Mouse (Mus musculus): ENCODE measurements around the gene Plcb3. TPM values are rescaled to one million over a fixed set of nuclear protein-coding genes. Genes with fewer than 3 reads are reported as not detected.

Plcb3 gene
- polyA plus RNA-seq, 1 experiment from 2014 or later = 13.0 TPM

DNA sequence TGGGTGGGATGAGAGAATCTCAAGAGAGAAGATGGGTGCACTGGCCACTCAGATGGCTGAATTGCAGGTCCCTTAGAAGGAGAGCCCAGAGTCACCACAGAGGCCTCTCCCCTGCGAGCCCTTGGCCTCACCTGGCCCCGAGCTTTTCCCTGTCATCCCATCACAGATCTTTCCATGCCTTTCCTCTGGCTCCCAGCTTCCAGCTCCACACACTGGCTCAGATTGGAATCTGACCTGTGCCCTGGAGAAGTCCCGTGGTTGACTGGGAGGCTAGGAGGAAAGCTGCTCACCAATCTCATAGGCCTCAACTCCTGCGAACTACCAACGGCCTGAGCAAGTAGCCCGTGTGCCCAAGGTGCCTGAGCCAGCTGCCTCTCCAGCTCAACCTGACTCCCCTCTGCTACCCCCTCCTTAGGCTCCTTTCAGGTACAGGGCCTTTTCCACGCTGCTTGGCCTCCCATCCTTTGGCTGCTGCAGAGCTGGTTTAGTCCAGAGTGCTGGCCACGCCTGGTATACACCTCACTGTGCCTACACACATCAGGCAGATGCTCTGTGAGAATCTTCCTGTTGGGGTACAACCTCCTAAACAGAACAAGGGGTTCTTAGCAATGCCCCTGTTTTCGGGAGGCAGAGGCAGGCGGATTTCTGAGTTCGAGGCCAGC lies 70.6 kb downstream of the Plcb3 start:
- ATAC-seq (ENCODE audit: low FRiP score) (no peak), DNase-seq (ENCODE audit: low spot score, missing footprints) (no peak)
- H3K27me3 ChIP-seq (ENCODE audit: control insufficient read depth, insufficient read depth, low read length) = no peaks in the 10 kb centered on the region
- H3K9ac ChIP-seq (ENCODE audit: low read length) = no peak overlapping the region
- no peaks in the 10 kb centered on the region for H3K9me3 ChIP-seq (ENCODE audit: control insufficient read depth, low read length)
- H3K4me1 ChIP-seq (ENCODE audit: control insufficient read depth, insufficient read depth, low read length) = peaks cover 13% of the 10 kb centered on the region
- no peak overlapping the region for H3K27ac ChIP-seq (ENCODE audit: low read depth, low read length)
- WGBS = 95% methylated on average over 11 of the region's 11 CpGs
- no peak overlapping the region for H3K4me3 ChIP-seq (ENCODE audit: low read depth, low read length)
- no peak overlapping the region for H3K4me2 ChIP-seq
- peaks cover 10% of the 10 kb centered on the region for H3K36me3 ChIP-seq (ENCODE audit: control insufficient read depth, insufficient read depth, low read length)

DNA sequence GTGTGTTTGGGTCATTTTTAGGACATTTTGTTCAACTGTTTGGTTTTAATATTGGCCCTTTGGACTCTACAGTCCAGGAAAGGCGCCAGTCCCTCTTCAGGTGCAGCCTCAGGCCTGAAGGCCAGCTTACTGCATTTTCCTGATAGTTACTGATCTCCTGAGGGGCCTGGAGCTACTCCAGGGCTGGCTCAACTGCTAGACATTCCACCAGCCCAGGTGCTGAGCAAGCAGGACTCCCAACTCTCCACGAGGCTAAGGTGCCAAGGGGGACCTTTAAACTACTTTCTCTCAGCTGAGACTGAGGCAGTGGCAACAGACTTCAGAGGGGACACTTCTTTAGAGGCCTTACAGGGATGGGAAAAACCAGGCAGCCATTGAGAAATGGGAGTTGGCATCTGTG lies 71.4 kb downstream of the Plcb3 start:
- Histone ChIP-seq H3K27ac (ENCODE audit: low read depth, low read length) (no peak overlapping the region), H3K4me1 (ENCODE audit: control insufficient read depth, insufficient read depth, low read length) (peaks cover 13% of the 10 kb centered on the region), H3K4me2 (no peak overlapping the region), H3K4me3 (ENCODE audit: low read depth, low read length) (no peak overlapping the region), H3K27me3 (ENCODE audit: control insufficient read depth, insufficient read depth, low read length) (no peaks in the 10 kb centered on the region), H3K36me3 (ENCODE audit: control insufficient read depth, insufficient read depth, low read length) (peaks cover 10% of the 10 kb centered on the region), H3K9ac (ENCODE audit: low read length) (no peak overlapping the region), H3K9me3 (ENCODE audit: control insufficient read depth, low read length) (no peaks in the 10 kb centered on the region)
- ATAC-seq (ENCODE audit: low FRiP score) (no peak), DNase-seq (ENCODE audit: low spot score, missing footprints) (no peak)
- WGBS = 76% methylated on average over 2 of the region's 2 CpGs

DNA sequence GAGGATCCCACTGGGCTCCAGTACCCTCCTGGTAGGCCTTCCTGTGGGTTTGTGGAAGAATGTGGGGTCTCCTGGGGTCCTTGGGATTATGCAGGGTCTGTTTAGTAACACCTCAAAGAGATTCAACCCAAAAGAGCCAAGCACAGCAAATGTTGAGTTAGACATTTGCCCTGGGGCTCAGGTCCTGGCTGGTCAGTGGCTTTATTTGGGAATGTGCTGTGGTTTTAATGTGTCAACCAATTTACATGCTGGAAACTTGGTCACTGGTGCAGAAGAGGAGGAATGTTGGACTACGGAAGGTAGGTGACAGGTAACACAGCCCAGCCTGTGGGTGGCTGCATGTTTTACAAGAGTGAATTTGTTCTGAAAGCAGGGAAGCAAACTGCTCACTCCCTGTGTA lies 73.2 kb downstream of the Plcb3 start:
- Histone ChIP-seq H3K9ac (ENCODE audit: low read length) (no peak overlapping the region), H3K4me2 (no peak overlapping the region), H3K36me3 (ENCODE audit: control insufficient read depth, insufficient read depth, low read length) (peaks cover 10% of the 10 kb centered on the region), H3K27ac (ENCODE audit: low read depth, low read length) (no peak overlapping the region), H3K27me3 (ENCODE audit: control insufficient read depth, insufficient read depth, low read length) (no peaks in the 10 kb centered on the region), H3K4me3 (ENCODE audit: low read depth, low read length) (no peak overlapping the region), H3K9me3 (ENCODE audit: control insufficient read depth, low read length) (no peaks in the 10 kb centered on the region), H3K4me1 (ENCODE audit: control insufficient read depth, insufficient read depth, low read length) (peaks cover 2% of the 10 kb centered on the region)
- ATAC-seq (ENCODE audit: low FRiP score) = no peak
- DNase-seq (ENCODE audit: low spot score, missing footprints) = no peak
- WGBS = 93% methylated on average over 1 of the region's 1 CpGs

Small RNA genes lying within 50 kb of the gene (microRNA-seq; reads per million reads assigned to microRNA genes)
- 1.7 reads per million for gene Mir6990

Other genes with a start within 250 kb of the Plcb3 start
- 4.8 and 5.1 TPM in 2 replicates for gene Rps6ka4, start 135.8 kb downstream of the Plcb3 start, polyA plus RNA-seq (2014; fragmentation: Nextera tagmentation; extraction: Ambion mirVana)
- gene Ccdc88b, start 118.3 kb downstream of the Plcb3 start, polyA plus RNA-seq (2014; fragmentation: Nextera tagmentation; extraction: Ambion mirVana) = 0.26 and 0.58 TPM in 2 replicates
- gene Trmt112, start 66.8 kb downstream of the Plcb3 start, polyA plus RNA-seq (2014; fragmentation: Nextera tagmentation; extraction: Ambion mirVana) = 147 and 151 TPM in 2 replicates
- 123 and 127 TPM in 2 replicates for gene Prdx5, start 66.4 kb downstream of the Plcb3 start, polyA plus RNA-seq (2014; fragmentation: Nextera tagmentation; extraction: Ambion mirVana)
- 3.4 and 3.7 TPM in 2 replicates for gene Esrra, start 54.7 kb downstream of the Plcb3 start, polyA plus RNA-seq (2014; fragmentation: Nextera tagmentation; extraction: Ambion mirVana)
- not detected in 2 replicates for gene Catsperz, start 51.1 kb downstream of the Plcb3 start, polyA plus RNA-seq (2014; fragmentation: Nextera tagmentation; extraction: Ambion mirVana)
- not detected in 2 replicates for gene Kcnk4, start 42.0 kb downstream of the Plcb3 start, polyA plus RNA-seq (2014; fragmentation: Nextera tagmentation; extraction: Ambion mirVana)
- 53.7 and 55.9 TPM in 2 replicates for gene Bad, start 34.6 kb downstream of the Plcb3 start, polyA plus RNA-seq (2014; fragmentation: Nextera tagmentation; extraction: Ambion mirVana)
- 28.0 and 32.0 TPM in 2 replicates for gene Gpr137, start 34.0 kb downstream of the Plcb3 start, polyA plus RNA-seq (2014; fragmentation: Nextera tagmentation; extraction: Ambion mirVana)
- gene Ppp1r14b, start 1.5 kb downstream of the Plcb3 start, polyA plus RNA-seq (2014; fragmentation: Nextera tagmentation; extraction: Ambion mirVana) = 245 and 285 TPM in 2 replicates
- gene Fkbp2, start 4.0 kb upstream of the Plcb3 start, polyA plus RNA-seq (2014; fragmentation: Nextera tagmentation; extraction: Ambion mirVana) = 67.7 and 81.3 TPM in 2 replicates
- 21.9 and 25.4 TPM in 2 replicates for gene Vegfb, start 11.2 kb upstream of the Plcb3 start, polyA plus RNA-seq (2014; fragmentation: Nextera tagmentation; extraction: Ambion mirVana)
- gene Dnajc4, start 16.1 kb upstream of the Plcb3 start, polyA plus RNA-seq (2014; fragmentation: Nextera tagmentation; extraction: Ambion mirVana) = 17.9 and 21.0 TPM in 2 replicates
- gene Nudt22, start 19.6 kb upstream of the Plcb3 start, polyA plus RNA-seq (2014; fragmentation: Nextera tagmentation; extraction: Ambion mirVana) = 14.4 and 19.5 TPM in 2 replicates
- gene Trpt1, start 19.7 kb upstream of the Plcb3 start, polyA plus RNA-seq (2014; fragmentation: Nextera tagmentation; extraction: Ambion mirVana) = 10.0 and 10.2 TPM in 2 replicates
- 6.7 and 7.3 TPM in 2 replicates for gene Fermt3, start 43.0 kb upstream of the Plcb3 start, polyA plus RNA-seq (2014; fragmentation: Nextera tagmentation; extraction: Ambion mirVana)
- gene Stip1, start 63.5 kb upstream of the Plcb3 start, polyA plus RNA-seq (2014; fragmentation: Nextera tagmentation; extraction: Ambion mirVana) = 410 and 416 TPM in 2 replicates
- gene Macrod1, start 80.3 kb upstream of the Plcb3 start, polyA plus RNA-seq (2014; fragmentation: Nextera tagmentation; extraction: Ambion mirVana) = 2.2 and 3.0 TPM in 2 replicates
- 7.5 and 8.2 TPM in 2 replicates for gene Flrt1, start 129.3 kb upstream of the Plcb3 start, polyA plus RNA-seq (2014; fragmentation: Nextera tagmentation; extraction: Ambion mirVana)
- 241 and 252 TPM in 2 replicates for gene Otub1, start 229.8 kb upstream of the Plcb3 start, polyA plus RNA-seq (2014; fragmentation: Nextera tagmentation; extraction: Ambion mirVana)
- gene Cox8a, start 241.1 kb upstream of the Plcb3 start, polyA plus RNA-seq (2014; fragmentation: Nextera tagmentation; extraction: Ambion mirVana) = 730 and 757 TPM in 2 replicates

Measured in midbrain, embryonic 11.5 days (tissue).